Mouse (Mus musculus) embryonic fibroblast, embryonic 13.5 days (primary cell): ENCODE measurements at regions not wholly inside any gene's neighbourhood (a gene's known extent, or its start where the extent isn't known, plus 50 kb on each side); places are given as distances from the start of the nearest gene placed in this dataset.

Source experiments
- CTCF ChIP-seq: IDR thresholded peaks from 2 replicates; pipeline ENCODE4 v1.5.1; 2011; ENCODE audit warnings: mild to moderate bottlenecking, control low read depth, low read length, moderate library complexity, borderline replicate concordance; ENCODE audit not compliant: insufficient read depth
- POLR2A ChIP-seq: IDR thresholded peaks from 2 replicates; pipeline ENCODE4 v1.6.1; 2011; ENCODE audit warnings: low read depth, mild to moderate bottlenecking, control low read depth, low read length, moderate library complexity

GRCm38 (mm10) chr1:105148792-105149191 lies 207.7 kb downstream of the Rnf152 start:
- TF ChIP-seq CTCF (no peak), POLR2A (no peak)
